Mouse (Mus musculus) Patski (cell line): ENCODE measurements at regions not wholly inside any gene's neighbourhood (a gene's known extent, or its start where the extent isn't known, plus 50 kb on each side); places are given as distances from the start of the nearest gene placed in this dataset.

Source experiments
- ATAC-seq: fragments of 100-300 bp; one replicate; pipeline ENCODE4 v1.8.0; 2021
- CTCF ChIA-PET: fragments of 350-600 bp; sonication (Branson Sonifier 250); formaldehyde crosslinking; loops from one replicate; lab custom pipeline; 2022; ENCODE audit warnings: inconsistent platforms; lab: Charles Lee
- POLR2A ChIA-PET: fragments of 350-600 bp; sonication (Branson Sonifier 250); formaldehyde crosslinking; loops from one replicate; lab custom pipeline; 2022; ENCODE audit warnings: antibody characterized with exemption, inconsistent platforms; lab: Charles Lee
- DNase-seq: peaks from one replicate; pipeline ENCODE4 v3.0.0-alpha.2; 2011; ENCODE audit warnings: low read depth, low spot score
- H3K27me3 ChIP-seq: fragments of 371-371 bp; one replicate; pipeline ENCODE4 v1.5.1; 2021
- CTCF ChIP-seq: fragments of 100-300 bp; IDR thresholded peaks from one replicate; pipeline ENCODE4 v1.5.1; 2021
- in situ Hi-C: fragments of 300-500 bp; cut with MboI; formaldehyde crosslinking; loops from 3 replicates; pipeline ENCODE4 v1.11.1; 2018; ENCODE audit warnings: low pct_unique_long_range_greater_than_20kb, mixed read lengths

GRCm38 (mm10) chr4:142503761-142504160 lies 264.6 kb upstream of the Kazn start:
- ChIA-PET POLR2A (no interaction called here), CTCF (no interaction called here)
- H3K27me3 ChIP-seq = peaks cover 3% of the 10 kb centered on the region
- in situ Hi-C loops = no loop called here
- ATAC-seq (no peak), DNase-seq (no peak)
- TF ChIP-seq CTCF = no peak

- in situ Hi-C loops = no loop called here
- DNase-seq = no peak
- H3K27me3 ChIP-seq = peaks cover 3% of the 10 kb centered on the region
- ChIA-PET POLR2A (no interaction called here), CTCF (no interaction called here)
- no peak for ATAC-seq
- TF ChIP-seq CTCF = no peak
These were observed 262.0 kb upstream of the Kazn start for GRCm38 (mm10) chr4:142501177-142501576.

DNA sequence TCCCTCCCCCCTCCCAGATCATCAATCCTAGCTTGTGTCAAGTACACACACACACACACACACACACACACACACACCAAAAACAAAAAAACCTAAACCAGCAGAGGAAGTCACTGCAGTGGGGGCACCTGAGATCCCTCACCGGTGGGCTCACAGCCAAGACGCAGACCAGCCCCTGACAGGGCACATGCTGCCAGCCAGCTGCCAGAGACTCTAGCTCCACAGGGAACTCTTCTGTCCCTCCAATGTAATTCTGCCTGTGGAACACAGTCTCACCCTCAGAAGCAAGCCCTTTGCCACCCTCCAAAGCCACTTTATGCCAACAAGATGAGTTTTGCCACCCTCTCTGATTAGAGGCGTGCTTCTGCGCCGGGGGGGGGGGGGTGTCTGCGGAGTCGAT lies 261.3 kb upstream of the Kazn start:
- DNase-seq (no peak), ATAC-seq (no peak)
- no peak for TF ChIP-seq CTCF
- CTCF ChIA-PET = no interaction called here
- in situ Hi-C loops = no loop called here
- peaks cover 3% of the 10 kb centered on the region for H3K27me3 ChIP-seq
- POLR2A ChIA-PET = no interaction called here

DNA sequence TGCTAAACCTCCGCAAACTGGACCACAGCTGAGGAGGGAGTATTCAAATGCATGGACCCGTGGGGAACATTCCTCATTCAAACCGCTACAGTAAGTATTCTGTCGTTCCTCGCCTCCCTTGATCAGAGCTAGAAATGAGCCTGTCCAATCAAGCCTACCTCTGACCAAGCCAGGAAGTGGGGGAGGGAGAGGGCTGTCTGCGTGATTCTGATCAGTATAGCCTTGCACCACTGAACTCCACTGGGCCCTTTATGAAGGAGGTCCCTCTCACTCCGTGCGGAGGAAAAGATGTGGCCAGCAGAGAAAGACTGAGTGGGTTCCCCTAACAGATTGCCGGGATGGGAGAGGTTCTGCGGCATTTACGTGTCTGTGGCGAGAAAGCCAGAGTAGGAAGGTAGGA lies 257.4 kb upstream of the Kazn start:
- no peak for ATAC-seq
- CTCF ChIA-PET = no interaction called here

GRCm38 (mm10) chr4:142492926-142493492 lies 253.8 kb upstream of the Kazn start:
- in situ Hi-C loops = no loop called here
- POLR2A ChIA-PET = no interaction called here
- no peak for DNase-seq
- CTCF ChIA-PET = no interaction called here
- no peak for TF ChIP-seq CTCF
- H3K27me3 ChIP-seq = no peaks in the 10 kb centered on the region
- no peak for ATAC-seq

More for the DNA sequence above, 257.4 kb upstream of the Kazn start:
- no peak for TF ChIP-seq CTCF
- in situ Hi-C loops = no loop called here
- DNase-seq = no peak
- peaks cover 3% of the 10 kb centered on the region for H3K27me3 ChIP-seq
- POLR2A ChIA-PET = no interaction called here

DNA sequence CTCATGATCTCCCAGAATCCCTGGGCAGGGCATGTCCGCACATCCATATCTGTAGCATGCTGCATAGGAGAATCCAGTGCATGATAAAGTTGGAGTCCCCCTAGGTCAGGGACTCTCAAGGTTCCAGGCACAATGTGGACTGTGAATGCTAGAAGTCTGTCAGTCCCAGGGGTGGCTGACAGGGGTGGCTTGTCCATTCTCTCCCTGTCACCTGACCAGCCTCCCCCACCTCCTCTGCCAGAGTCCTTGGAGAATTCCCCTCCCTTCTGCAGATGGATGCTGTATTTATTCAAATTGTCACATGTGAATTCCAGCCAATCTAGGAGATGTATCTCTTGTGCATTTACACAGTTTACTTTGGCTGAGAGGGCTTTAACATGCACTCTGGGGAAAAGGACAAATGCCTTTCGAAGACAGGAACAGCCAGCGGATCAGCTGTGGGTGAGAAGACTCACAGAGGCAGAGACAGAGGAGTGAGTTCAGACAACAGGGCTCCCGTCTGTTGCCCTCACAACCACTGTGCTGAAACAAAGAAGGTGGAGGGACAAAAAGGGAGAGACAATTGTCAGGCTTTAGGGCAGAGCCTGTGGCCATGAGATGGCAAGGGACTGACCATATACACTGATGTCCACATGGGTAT lies 246.7 kb upstream of the Kazn start:
- no peak for TF ChIP-seq CTCF

DNA sequence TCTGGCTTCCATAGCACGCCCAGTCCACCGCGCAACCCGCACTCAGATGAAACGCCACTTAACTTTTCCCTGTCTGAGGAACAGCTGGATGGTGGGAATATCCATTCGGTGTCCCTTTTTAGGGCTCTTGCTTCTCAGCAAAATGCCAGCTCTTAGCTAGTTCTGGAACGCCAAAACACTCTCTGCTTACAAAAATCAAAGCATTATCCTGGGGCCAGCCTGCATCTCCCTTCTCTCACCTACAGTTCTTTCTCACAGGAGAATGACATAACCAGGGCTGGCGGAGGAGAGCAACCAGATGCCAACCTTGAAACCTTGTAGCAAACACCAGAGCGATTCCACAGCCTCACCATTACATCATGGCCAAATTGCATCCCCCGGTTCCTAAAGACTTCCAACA lies 236.4 kb upstream of the Kazn start:
- TF ChIP-seq CTCF = no peak
- H3K27me3 ChIP-seq = no peaks in the 10 kb centered on the region
- DNase-seq = no peak
- no peak for ATAC-seq
- ChIA-PET CTCF (no interaction called here), POLR2A (no interaction called here)
- in situ Hi-C loops = no loop called here

More for the DNA sequence above, 246.7 kb upstream of the Kazn start:
- no peaks in the 10 kb centered on the region for H3K27me3 ChIP-seq
- in situ Hi-C loops = no loop called here
- ChIA-PET POLR2A (no interaction called here), CTCF (no interaction called here)
- ATAC-seq = no peak
- DNase-seq = no peak

- POLR2A ChIA-PET = no interaction called here
These were observed 235.4 kb upstream of the Kazn start for GRCm38 (mm10) chr4:142474626-142475025.

DNA sequence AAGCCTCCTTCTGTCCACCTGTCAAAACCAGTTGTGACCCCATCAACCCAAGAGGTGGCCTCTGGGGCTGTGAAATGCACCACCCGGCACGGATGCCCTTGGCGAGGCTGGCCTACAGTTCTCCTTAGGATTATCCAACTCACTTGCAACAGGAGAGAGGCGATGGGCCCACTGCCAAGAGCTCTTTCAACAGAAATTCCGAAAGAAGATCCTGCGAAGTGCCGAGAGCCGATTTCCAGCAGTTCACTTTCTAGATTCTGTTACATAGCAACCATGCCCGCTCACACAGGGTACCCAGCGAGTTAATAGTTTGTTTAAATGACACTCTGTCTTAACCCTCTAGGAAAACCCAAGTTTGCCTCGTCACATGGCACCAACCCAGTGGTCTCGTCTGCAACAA lies 234.8 kb upstream of the Kazn start:
- ATAC-seq = no peak
- ChIA-PET CTCF (no interaction called here), POLR2A (no interaction called here)
- H3K27me3 ChIP-seq = no peaks in the 10 kb centered on the region
- in situ Hi-C loops = no loop called here
- TF ChIP-seq CTCF = no peak
- DNase-seq = no peak

More at GRCm38 (mm10) chr4:142474626-142475025, 235.4 kb upstream of the Kazn start:
- no peak for ATAC-seq
- in situ Hi-C loops = no loop called here
- no peak for TF ChIP-seq CTCF
- H3K27me3 ChIP-seq = no peaks in the 10 kb centered on the region
- CTCF ChIA-PET = no interaction called here
- no peak for DNase-seq

DNA sequence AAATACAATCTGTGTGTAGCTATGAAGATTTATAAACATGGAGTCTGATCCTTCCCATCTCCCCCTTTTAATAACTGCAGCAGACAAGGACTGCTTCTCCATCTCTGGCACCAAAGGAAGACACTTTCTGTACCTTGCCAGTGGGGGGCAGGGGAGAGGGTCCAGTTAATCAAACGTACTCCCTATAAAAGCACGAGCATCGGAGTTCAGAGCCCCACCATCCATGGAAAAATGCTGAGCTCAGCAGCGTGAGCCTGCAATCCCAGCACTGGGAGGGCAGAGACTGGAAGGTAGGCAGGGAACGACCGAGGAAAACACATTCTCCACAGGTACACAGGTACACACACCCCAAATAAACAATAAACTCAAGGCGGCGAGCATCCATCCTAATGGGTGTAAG lies 234.1 kb upstream of the Kazn start:
- ATAC-seq (no peak), DNase-seq (no peak)
- ChIA-PET POLR2A (no interaction called here), CTCF (no interaction called here)
- in situ Hi-C loops = no loop called here
- no peak for TF ChIP-seq CTCF
- no peaks in the 10 kb centered on the region for H3K27me3 ChIP-seq

GRCm38 (mm10) chr4:142472332-142472731 lies 233.1 kb upstream of the Kazn start:
- H3K27me3 ChIP-seq = no peaks in the 10 kb centered on the region
- in situ Hi-C loops = no loop called here
- TF ChIP-seq CTCF = no peak
- ChIA-PET CTCF (no interaction called here), POLR2A (no interaction called here)
- DNase-seq (no peak), ATAC-seq (no peak)

DNA sequence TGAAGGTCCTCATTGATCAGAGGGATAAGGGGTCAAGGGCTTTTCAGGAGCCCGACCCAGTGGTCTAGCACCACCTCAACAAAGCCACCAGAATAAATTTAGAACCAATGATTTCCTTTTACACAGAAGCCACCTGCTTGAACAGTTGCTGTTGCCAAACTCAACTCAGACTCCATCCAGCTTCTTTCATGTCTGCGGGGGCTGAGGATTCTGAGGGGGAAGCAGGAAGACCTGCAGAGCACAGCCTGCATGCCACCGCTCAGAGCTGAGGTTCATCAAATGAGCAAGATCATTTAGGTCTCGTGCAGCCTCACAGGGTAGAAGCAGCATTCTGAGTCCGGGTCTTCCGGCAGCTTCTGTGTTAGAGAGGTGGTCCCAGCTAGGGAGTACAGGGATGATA lies 231.6 kb upstream of the Kazn start:
- no peaks in the 10 kb centered on the region for H3K27me3 ChIP-seq
- in situ Hi-C loops = no loop called here
- no peak for TF ChIP-seq CTCF
- DNase-seq = no peak
- no peak for ATAC-seq
- ChIA-PET POLR2A (no interaction called here), CTCF (no interaction called here)
